Mouse (Mus musculus) liver, postnatal 0 days (tissue): ENCODE measurements around the gene Cers5. TPM values are rescaled to one million over a fixed set of nuclear protein-coding genes. Genes with fewer than 3 reads are reported as not detected.

Experiments used
- ATAC-seq: fragments of 200-750 bp; cut with Nextera tagmentation; 2 replicates; pipeline ENCODE4 v1.8.0; 2017; ENCODE audit warnings: mild to moderate bottlenecking, moderate library complexity
- DNase-seq: peaks from one replicate; pipeline ENCODE4 v3.0.0-alpha.2; 2016
- H3K27ac ChIP-seq: fragments of 300-500 bp; sonication (generic); 2 replicates; pipeline ENCODE4 v1.5.1; 2014; ENCODE audit warnings: antibody characterized with exemption, moderate library complexity, mild to moderate bottlenecking, low read depth
- H3K27me3 ChIP-seq: fragments of 300-500 bp; sonication (generic); 2 replicates; pipeline ENCODE4 v1.6.1; 2014; ENCODE audit warnings: low read length, control low read depth, mixed read lengths; ENCODE audit not compliant: insufficient read depth
- H3K36me3 ChIP-seq: fragments of 300-500 bp; sonication (generic); replicated peaks from 2 replicates; pipeline ENCODE4 v1.6.1; 2014; ENCODE audit warnings: mild to moderate bottlenecking, control low read depth, low read length, moderate library complexity, mixed read lengths; ENCODE audit not compliant: insufficient read depth
- H3K4me1 ChIP-seq: fragments of 300-500 bp; sonication (generic); 2 replicates; pipeline ENCODE4 v1.6.1; 2014; ENCODE audit warnings: antibody characterized with exemption, mild to moderate bottlenecking, control low read depth; ENCODE audit not compliant: insufficient read depth
- H3K4me2 ChIP-seq: fragments of 300-500 bp; sonication (generic); 2 replicates; pipeline ENCODE4 v1.6.1; 2014; ENCODE audit warnings: low read depth, mild to moderate bottlenecking, low read length, moderate library complexity, mixed read lengths
- H3K4me3 ChIP-seq: fragments of 300-500 bp; sonication (generic); 2 replicates; pipeline ENCODE4 v1.5.1; 2014; ENCODE audit warnings: low read depth, low read length
- H3K9ac ChIP-seq: fragments of 300-500 bp; sonication (generic); replicated peaks from 2 replicates; pipeline ENCODE4 v1.6.1; 2014; ENCODE audit warnings: mild to moderate bottlenecking, moderate library complexity
- H3K9me3 ChIP-seq: fragments of 300-500 bp; sonication (generic); 2 replicates; pipeline ENCODE4 v1.6.1; 2016; ENCODE audit warnings: mild to moderate bottlenecking, control low read depth, low read length, mixed read lengths
- CTCF ChIP-seq: sonication (generic); IDR thresholded peaks from 2 replicates; pipeline ENCODE4 v1.5.1; 2016; ENCODE audit warnings: antibody characterized with exemption, low read depth
- EP300 ChIP-seq: IDR thresholded peaks from 2 replicates; pipeline ENCODE4 v1.6.1; 2016; ENCODE audit warnings: antibody characterized with exemption, low read depth, mild to moderate bottlenecking
- WGBS: fragments of 180-500 bp; shearing (Covaris S2); extraction: QIAGEN DNeasy Blood & Tissue Kit; methylation state at CpG from one replicate; pipeline ENCODE4 v1.1.7; 2014; ENCODE audit not compliant: insufficient replicate concordance; 5-methylcytosine and 5-hydroxymethylcytosine counted together
- polyA plus RNA-seq: library from polyadenylated mRNA; unstranded; fragments of >200 nt; fragmentation: Nextera tagmentation; extraction: Ambion mirVana; gene quantifications from 2 replicates; pipeline ENCODE4 v1.2.1, GENCODE M21; 2015

Gene Cers5
- polyA plus RNA-seq, 1 experiment from 2014 or later: 7.0 TPM

DNA sequence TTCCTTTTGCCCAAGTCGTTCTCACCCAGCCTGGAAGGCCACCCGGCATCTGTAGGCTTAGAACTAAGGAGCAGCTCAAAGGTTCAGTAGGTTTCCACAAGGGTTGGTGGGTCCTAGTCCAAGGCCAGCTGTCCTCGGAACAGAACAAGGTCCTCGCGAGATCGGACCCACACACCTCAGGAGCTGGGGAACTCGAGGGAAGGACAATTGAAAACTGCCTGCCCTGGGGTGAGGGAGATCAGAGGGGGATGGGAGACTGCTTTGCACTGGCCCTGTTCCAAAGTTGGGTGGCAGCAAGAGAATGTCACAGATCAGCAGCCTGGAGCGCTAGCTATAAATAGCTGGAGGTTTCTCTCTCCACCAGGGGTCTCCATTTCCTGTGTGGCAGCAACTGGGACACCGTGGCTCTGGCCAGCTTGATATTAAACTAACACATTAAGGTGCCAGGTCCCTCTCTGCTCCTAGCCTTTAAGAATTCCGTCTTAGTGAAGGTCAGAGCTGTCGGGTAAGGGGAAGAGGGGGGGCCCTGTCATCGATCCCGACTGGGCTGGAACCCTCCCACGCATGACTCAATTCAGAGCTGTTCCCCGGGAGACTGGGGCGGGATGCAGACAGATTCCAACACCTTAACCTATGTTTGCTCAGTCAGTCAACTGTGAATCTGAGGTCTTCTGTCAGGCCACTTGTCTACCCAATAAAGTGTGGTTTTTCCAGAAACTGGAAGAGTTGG, 48.2 kb downstream of the Cers5 start:
- H3K4me3 ChIP-seq: peak overlapping the region; percentile 87

DNA sequence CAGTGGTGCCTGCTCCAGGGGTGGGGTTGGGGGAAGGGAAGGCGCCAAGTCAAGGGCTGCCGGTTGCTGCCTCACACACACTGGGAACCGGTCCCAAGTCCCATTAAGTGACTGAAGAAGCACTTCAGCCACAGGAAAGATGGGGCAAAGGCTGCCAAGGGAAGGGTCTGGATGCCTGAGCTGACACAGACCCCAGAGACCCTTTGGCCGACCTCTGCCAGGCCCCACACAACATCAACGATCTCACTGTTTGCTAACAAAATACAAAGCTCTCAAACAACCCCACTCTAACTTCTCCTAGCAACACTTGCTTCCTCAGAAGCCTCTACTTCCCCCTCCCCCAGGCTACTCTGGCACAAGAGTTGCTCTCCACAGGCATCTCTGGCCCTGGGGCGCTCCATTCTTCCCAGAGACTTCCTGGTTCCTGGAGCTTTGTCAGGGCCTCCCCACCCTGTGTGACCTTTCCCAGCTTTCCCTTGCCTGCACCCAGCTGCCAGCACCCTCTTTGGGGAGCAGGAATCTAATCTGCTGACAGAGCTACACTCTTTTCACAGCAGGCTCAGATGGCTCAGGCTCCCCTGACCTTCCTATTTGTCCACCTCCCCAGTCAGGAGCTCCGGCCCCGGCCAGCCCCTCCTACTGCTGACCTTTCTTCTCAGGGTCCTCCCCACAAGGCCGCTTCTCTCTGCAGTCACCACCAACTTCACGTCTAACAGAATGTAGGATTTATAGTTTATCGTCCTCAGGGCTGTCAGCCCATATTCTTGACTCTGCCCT, 49.0 kb downstream of the Cers5 start:
- WGBS: 19% methylated on average over 11 of the region's 11 CpGs
- no peak for ATAC-seq
- Histone ChIP-seq H3K27ac (peak overlapping the region; percentile 91), H3K27me3 (no peaks in the 10 kb centered on the region), H3K4me3 (no peak overlapping the region), H3K36me3 (peaks cover 14% of the 10 kb centered on the region), H3K4me1 (peaks cover 21% of the 10 kb centered on the region), H3K9ac (peak overlapping the region; percentile 42; the same call in 1 of the 2 replicates), H3K9me3 (no peaks in the 10 kb centered on the region), H3K4me2 (peak overlapping the region; percentile 90)
- peak; percentile 52 for DNase-seq
- no peak for TF ChIP-seq CTCF
- no peak for TF ChIP-seq EP300

More for the DNA sequence above, 48.2 kb downstream of the Cers5 start:
- H3K9ac ChIP-seq: peak overlapping the region; percentile 42
- TF ChIP-seq CTCF (peak; percentile 72), EP300 (0 out of 2 replicates have a peak, but pooled peaks have one; percentile 17)
- H3K4me2 ChIP-seq: peak overlapping the region; percentile 90
- H3K27me3 ChIP-seq: no peaks in the 10 kb centered on the region
- DNase-seq: peak; percentile 80
- peaks cover 18% of the 10 kb centered on the region for H3K36me3 ChIP-seq
- peak; percentile 32 for ATAC-seq
- H3K9me3 ChIP-seq: 0 out of 2 replicates have a peak, but pooled peaks cover 3% of the 10 kb centered on the region
- WGBS: 9% methylated on average over 16 of the region's 16 CpGs
- peak overlapping the region; percentile 91 for H3K27ac ChIP-seq
- peaks cover 21% of the 10 kb centered on the region for H3K4me1 ChIP-seq

DNA sequence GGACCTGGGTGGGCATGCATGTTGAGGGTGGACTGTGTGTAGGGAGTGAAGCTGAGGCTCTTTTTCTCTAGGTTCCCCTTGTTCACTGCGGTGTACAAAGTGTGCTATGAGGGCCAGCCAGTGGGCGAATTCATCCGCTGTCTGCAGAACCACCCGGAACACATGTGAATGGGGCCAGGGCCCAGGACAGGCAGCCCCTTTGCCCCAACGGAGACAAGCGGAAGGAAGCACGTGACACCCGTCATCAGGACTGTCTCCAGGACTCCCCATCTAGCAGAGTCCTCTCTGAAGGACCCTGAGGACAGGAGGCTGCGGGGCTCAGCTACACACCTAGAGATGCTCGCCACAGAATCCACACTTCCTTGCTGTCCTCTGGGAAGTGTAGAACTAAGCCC, 49.6 kb downstream of the Cers5 start:
- no peak overlapping the region for H3K4me3 ChIP-seq
- WGBS: 42% methylated on average over 10 of the region's 10 CpGs
- no peaks in the 10 kb centered on the region for H3K9me3 ChIP-seq
- no peak for TF ChIP-seq CTCF
- TF ChIP-seq EP300: no peak
- H3K9ac ChIP-seq: no peak overlapping the region; the same call in 1 of the 2 replicates
- peaks cover 21% of the 10 kb centered on the region for H3K4me1 ChIP-seq
- no peaks in the 10 kb centered on the region for H3K27me3 ChIP-seq
- no peak for ATAC-seq
- peak; percentile 31 for DNase-seq
- H3K4me2 ChIP-seq: peak overlapping the region; percentile 90
- H3K27ac ChIP-seq: peak overlapping the region; percentile 91
- peaks cover 10% of the 10 kb centered on the region for H3K36me3 ChIP-seq

DNA sequence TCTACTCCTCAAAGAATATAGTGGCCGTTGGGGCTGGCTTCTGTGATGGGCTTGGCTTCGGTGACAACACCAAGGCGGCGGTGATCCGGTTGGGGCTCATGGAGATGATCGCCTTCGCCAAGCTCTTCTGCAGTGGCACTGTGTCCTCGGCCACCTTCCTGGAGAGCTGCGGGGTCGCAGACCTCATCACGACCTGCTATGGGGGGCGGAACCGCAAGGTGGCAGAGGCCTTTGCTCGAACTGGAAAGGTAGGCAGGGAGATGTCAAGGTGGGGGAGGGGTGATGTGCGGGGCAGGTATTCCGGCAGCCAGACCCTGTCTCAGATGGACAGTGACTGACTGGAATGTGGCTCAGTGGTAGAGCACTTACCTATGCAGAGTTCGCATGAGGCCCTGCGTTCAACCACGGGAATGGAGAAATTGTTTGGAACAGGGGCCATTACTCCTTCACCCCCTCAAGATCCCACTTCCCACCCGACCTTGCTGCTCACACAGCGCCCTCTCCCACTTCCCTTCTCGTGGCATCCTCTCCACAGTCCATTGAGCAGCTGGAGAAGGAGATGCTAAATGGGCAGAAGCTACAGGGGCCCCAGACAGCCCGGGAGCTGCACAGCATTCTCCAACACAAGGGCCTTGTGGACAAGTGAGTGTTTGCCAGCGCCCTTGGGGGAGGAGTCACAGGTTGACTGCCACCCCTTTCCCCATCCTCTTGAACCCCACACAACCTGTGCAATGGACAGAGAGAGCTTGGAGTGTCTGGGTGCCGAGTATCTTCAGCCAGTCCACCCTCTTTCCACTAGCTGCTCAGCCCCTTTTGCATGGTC, 50.6 kb downstream of the Cers5 start:
- Histone ChIP-seq H3K36me3 (0 out of 2 replicates have a peak, but pooled peaks cover 3% of the 10 kb centered on the region), H3K4me2 (no peak overlapping the region), H3K4me3 (no peak overlapping the region), H3K4me1 (peaks cover 21% of the 10 kb centered on the region), H3K27ac (no peak overlapping the region), H3K9ac (no peak overlapping the region), H3K27me3 (no peaks in the 10 kb centered on the region), H3K9me3 (no peaks in the 10 kb centered on the region)
- WGBS: 72% methylated on average over 25 of the region's 25 CpGs
- ATAC-seq (no peak), DNase-seq (peak; percentile 21)
- no peak for TF ChIP-seq CTCF
- no peak for TF ChIP-seq EP300

DNA sequence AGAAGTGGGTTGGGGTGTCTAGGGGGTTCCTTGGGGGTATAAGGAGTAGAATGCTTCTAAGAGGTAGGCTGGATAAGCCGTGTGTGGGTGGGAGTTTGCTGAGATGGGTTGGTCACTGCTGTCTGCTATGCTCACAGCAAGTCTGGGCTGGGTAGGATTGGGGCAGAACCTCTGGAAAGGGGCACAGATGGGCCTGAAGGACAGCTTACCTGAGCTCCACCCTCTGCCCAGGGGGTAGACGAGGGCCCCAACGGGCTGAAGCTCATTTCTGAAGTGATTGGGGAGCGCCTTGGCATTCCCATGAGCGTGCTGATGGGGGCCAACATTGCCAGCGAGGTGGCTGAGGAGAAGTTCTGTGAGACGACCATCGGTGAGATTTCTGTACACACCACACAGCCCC, 52.8 kb downstream of the Cers5 start:
- Histone ChIP-seq H3K27ac (no peak overlapping the region), H3K27me3 (no peaks in the 10 kb centered on the region), H3K9ac (no peak overlapping the region), H3K4me2 (no peak overlapping the region; the same call in 1 of the 2 replicates), H3K9me3 (no peaks in the 10 kb centered on the region), H3K4me1 (peaks cover 42% of the 10 kb centered on the region), H3K36me3 (0 out of 2 replicates have a peak, but pooled peaks cover 3% of the 10 kb centered on the region), H3K4me3 (no peak overlapping the region)
- 74% methylated on average over 8 of the region's 8 CpGs for WGBS
- TF ChIP-seq EP300 (no peak), CTCF (no peak)
- no peak for DNase-seq
- ATAC-seq: no peak
